Mouse (Mus musculus) fat pad, adult 2 months (tissue): Measurements from ENCODE around the gene Cd151.

Experiments used
- DNase-seq: peaks from one replicate; pipeline ENCODE4 v3.0.0-alpha.2; 2011; ENCODE audit warnings: low read depth, low spot score; ENCODE audit errors: extremely low read depth

The Cd151 gene

DNA sequence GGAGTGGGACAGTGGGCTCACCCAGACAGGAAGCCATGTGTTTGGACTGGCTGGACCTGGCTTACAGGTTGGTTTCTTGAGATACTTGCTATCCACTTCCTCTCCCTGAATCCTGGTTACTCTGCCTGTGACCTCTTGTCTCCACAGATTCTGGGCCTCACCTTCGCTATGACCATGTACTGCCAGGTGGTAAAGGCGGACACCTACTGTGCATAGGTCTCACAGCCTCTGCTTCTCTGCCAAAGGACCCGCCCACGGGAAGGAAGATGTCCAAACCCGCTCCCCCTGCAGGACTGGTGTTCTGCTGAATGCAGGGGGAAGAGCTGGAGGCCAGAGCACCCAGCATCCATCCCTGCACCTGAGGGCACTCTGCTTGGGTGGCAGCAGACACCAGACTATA lies 25.5 kb downstream of the Cd151 start:
- no peak for DNase-seq

DNA sequence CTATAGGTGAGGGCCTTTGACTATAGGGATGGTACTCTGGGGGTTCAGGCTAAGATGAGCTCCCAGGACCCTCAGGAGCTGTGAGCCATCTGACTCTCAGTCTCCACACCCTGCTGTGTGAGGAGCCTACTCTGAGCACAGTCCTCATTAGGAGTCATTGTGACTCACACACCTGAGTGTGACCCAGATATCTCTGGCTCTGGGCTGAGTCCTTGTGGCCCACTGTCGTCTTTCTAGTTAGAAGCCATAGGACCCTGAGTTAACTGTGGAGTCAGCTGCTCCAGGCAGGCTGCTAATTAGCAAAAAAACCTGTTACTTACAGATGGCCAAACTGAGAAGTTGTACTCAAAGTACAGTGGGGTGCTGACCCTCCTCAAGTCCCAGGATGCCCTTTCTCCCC lies 26.5 kb downstream of the Cd151 start:
- DNase-seq: no peak

DNA sequence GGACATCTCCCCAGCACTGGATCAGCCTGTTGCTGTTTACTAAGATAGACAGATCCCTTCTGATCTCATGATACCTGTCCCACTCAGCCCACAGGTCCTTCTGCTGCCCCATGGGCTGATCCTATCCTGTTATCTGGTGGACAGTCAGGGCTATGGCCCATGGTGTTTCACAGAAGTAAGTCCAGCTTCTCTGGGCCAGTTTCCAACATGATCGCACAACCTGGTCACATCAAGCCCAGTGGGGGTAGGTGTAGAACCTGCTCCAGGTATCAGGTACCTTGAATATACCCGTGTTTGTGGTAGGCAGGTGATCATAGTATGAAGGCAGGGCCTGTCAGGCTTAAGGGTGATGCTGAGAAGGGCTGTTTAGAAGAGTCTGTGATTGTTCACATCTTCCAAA lies 28.2 kb downstream of the Cd151 start:
- DNase-seq: no peak

DNA sequence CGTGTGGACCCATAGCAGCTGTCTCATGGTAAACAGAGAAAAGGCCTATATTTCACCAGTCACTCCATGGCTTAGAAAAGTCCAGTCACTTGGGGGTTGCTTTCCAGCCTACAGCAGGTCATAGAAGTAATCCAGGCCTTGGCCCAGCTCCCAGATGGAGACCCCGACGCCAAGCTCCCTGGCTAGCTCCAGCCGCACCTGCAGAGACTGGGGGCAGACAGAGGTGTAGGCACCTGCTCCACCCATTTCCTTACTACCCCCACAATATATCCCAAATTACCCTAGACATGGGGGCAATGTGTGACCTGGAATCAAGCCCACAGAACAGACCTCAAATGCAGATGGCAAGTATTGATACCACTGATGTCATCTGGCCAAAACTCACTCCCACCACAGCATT lies 28.7 kb downstream of the Cd151 start:
- DNase-seq: no peak

DNA sequence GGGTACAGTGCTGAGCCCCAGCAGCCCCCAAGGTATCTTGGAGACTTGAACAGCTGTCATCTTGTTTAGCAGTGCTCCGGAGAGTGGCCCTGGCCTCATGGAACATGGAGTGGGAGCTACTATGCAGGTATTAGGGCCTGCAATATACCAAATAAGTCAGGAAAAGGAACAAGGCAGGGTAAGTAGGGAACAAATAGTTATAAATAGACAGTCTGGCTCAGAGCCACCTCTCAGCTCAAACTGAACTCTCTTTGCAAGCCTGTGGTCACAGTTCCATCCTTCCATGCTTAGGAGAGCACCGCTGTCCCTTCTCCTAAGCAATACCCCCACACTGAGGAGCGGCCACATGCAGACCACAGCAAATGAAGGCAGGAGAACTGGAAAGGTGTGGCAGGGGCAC lies 30.4 kb downstream of the Cd151 start:
- no peak for DNase-seq

DNA sequence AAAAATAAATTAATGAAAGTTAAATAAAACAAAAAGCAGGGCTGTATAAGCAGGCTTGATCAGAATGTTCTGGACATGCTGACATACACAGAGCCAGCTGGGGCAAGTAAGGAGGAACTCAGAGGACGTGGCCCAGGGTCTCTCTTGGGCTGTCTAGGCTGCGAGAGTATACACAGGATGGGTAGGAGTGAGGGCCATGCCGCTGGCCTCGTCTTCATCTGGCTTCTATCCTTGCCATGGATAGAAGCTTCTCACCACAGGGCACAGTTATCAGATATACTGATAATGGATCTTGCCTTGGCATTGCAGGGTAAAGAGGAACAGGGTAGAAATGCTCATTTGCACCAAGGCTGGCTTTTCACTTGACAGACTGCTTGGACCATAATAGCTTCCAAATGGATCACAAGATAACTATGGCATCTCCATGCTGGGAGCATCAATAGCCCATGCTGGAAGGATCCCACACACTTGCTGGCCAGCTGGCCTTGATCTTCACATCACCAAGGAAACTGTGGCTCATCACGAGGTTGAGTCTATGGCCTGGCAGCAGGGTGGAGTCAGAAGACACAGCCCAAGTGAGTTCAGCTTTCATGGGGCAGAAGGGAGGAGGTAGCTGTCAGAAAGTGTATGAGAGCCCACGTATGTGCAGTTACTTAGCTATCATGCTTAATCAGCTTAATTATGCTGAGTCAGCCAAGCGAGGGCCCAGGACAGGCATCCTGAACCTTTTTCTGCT lies 34.8 kb downstream of the Cd151 start:
- DNase-seq: no peak

DNA sequence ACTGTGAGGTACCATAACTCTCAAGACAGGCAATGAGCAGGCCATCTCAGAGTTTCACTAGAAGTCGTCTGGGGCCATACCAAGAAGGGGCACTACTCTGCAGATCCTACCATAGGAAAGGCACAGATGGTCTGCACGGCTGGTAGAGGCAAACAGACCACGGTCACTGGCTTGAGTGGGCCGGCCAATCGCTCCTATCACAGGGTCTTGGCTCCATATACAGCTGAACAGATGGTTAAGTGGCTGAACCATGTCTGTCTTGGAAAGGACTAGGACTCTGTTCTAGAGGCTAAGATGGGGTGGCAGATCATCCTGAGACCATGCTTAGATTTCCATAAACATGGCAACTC lies 35.3 kb downstream of the Cd151 start:
- no peak for DNase-seq

DNA sequence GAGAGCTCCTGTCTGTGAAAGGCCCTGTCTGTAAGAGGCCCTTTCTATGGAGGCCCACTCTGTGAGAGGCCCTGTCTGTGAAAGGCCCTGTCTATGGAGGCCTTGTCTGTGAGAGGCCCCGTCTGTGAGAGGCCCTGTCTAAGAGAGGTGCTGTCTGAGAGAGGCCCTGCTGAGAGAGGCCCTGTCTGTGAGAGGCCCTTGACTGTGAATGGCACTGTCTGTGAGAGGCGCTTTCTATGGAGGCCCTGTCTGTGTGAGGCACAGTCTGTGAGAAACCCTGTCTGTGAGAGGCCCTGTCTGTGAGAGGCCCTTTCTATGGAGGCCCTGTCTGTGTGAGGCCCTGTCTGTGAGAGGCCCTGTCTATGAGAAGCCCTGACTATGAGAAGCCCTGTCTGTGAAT lies 39.1 kb downstream of the Cd151 start:
- DNase-seq: no peak

DNA sequence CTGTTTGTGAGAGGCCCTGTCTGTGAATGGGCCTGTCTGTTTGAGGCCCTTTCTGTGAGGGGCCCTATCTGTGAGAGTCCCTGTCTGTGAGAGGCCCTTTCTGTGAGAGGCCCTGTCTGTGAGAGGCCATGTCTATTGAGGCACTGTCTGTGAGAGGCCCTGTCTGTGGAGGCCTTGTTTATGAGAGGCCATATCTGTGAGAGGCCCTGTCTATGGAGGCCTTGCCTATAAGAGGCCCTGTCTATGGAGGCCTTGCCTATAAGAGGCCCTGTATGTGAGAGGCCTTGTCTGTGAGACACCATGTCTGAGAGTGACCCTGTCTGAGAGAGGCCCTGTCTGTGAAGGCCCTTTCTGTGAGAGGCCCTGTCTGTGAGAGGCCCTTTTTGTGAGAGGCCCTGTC lies 41.0 kb downstream of the Cd151 start:
- DNase-seq: no peak

DNA sequence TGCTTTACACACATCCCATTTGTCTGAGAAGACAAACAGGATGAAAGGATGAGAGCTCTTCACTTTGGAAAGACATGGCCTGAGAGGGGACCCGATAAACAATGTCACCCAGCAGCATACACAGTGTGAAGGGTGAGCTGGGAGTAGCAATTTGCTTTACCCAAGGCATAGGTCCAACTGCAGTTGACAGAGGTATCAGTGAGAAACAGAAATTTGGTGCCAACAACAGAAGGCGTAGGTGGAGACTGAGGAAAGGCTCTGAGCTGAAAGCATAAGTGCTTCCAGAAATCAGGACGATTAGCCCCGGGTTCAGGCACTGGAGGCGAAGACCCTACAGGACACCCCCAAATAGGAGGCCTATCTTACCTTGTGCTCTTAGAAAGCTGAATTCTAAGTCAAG lies 43.0 kb downstream of the Cd151 start:
- no peak for DNase-seq

DNA sequence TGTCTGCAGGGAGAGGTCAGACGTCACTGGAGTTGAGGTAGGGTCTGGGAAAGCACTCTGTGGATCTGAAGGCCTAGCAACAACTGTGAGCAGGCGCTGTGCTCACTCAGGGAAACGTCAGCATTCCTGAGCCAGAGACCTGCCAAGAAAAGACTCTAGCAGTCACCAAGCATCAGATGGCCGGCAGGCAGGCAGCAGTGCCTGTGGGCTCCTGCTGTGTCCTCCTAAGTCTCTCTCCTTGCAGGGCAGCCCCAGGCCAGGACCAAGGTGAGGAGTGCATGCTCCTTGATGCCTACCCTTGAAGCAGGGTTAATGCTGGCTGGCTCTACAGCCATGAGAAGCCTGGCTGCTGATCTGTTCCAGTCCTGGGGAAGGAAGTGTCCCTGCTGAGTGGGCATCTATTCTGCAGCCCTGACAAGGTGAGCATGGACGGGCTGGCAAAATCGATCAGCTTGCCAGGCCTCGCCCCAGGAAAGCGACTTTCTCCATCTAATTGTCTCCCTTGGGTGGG lies 43.5 kb downstream of the Cd151 start:
- no peak for DNase-seq

DNA sequence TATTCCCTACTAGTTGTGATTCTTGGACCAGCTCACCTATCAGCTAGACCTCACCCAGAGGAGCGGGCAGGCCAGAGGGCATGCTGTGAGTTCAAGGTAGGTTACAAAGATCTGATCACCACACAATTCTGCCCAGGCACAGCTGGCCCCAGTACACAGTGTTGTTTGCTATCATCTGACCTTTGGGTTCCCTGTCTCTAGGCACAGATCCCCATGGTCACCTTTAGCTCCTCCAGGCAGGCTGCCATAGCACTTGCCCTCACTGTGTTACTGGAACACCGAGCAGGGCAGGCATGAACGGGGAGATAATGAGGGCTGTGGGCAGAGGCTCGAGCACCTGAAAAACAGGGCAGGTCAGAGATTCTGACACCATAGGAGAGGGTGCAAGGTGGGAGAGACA lies 50.4 kb downstream of the Cd151 start:
- DNase-seq: no peak

DNA sequence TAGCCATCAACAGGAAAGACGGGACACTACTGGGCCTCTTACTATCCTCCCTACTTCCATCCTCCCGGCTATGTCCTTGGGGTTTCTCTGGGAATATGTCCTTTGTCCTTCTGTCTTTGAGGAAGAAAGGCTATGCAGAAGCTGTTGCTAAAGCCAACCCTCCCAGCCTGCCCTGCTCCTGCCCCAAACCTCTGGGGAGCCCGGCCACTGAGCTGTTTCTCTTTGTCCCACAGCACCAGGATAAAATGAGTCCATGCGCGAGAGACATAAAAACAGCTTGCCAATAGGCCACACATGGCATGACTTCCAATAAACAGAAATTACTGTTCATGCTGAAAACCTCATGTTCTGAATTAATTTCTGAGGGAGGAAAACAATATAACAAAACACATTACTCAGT lies 51.1 kb downstream of the Cd151 start:
- DNase-seq: no peak

DNA sequence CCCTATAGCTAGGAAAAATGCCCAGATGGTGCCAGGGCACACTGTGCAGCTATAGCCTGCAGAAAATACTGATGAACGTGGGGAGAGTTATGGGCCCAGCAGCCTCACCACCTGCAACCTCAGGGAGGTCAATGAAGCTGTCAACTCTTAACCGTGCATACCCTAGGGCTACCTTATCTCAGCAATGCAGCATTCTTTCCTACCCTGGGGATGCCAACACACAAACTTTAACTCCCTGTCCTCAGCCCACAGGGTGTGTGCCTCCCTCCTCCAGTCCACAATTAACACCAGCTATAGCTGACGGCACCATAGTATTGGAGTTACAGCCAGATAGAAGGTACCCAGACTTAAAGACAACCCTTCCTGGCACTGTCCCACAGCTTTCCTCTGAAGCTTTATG lies 51.7 kb downstream of the Cd151 start:
- no peak for DNase-seq

DNA sequence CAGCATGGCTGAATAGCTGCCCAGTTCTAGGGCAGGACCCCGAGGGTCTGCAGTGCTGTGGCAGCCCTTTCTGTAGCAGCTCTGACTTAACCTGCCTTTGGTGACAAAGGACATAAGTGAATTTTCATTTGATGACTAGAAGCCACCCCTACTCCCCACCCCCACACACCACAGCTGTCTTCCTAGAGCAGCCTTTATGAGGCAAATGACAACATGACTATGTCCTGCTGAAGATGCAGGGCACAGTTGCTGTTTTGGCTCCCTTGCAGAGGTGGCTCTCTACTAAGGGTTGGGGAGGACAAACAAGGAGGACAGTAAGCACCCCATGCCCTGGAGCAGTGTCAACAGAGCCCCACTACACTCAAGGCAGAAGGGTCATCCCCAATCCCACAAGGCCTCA lies 52.6 kb downstream of the Cd151 start:
- no peak for DNase-seq
